ENCODE assay signal across 17 mouse cellular contexts in genomic region chr5:16293825-16294224, GRCm38 (mm10).
DNase-seq lines count a peak whose midpoint lies in the region; ATAC-seq and TF ChIP-seq lines count a peak whose summit lies in the region.
"Had no signal": no experiment of that assay in that cellular context is flagged by ENCODE, and none has a peak within 500 bp of the region (broad histone marks: within the 10 kb centered on the region; RNA-seq: fewer than 3 reads in every experiment).

No protein-coding gene starts in this region.

- no peak for TF ChIP-seq POLR2A in heart, adult 2 months (IDR thresholded peaks at IDR 0.05; ENCODE audit: insufficient read depth, low read depth, low read length)

- 54% methylated on average over 4 of the region's 4 CpGs for WGBS in forebrain, embryonic 11.5 days
- 71% methylated on average over 4 of the region's 4 CpGs for WGBS in forebrain, embryonic 10.5 days
- 45% methylated on average over 4 of the region's 4 CpGs for whole genome bisulfite sequencing in forebrain, embryonic 13.5 days
- 26% methylated on average over 4 of the region's 4 CpGs for WGBS in forebrain, embryonic 16.5 days
- WGBS in heart, adult 2 months = 59% methylated on average over 4 of the region's 4 CpGs

- 0 out of 2 replicates have a peak, but pooled peaks cover 3% of the 10 kb centered on the region for H3K4me1 ChIP-seq in forebrain, embryonic 11.5 days (replicated peaks; ENCODE audit: control insufficient read depth, insufficient read depth, low read length)
- no peaks in the 10 kb centered on the region for H3K4me1 ChIP-seq in forebrain, embryonic 10.5 days
- peaks cover 12% of the 10 kb centered on the region for H3K4me1 ChIP-seq in forebrain, embryonic 13.5 days
- H3K4me1 ChIP-seq in forebrain, embryonic 16.5 days (replicated peaks; ENCODE audit: control insufficient read depth, insufficient read depth, low read length) = peaks cover 7% of the 10 kb centered on the region
- no peaks in the 10 kb centered on the region for H3K4me1 ChIP-seq in heart, adult 2 months (ENCODE audit: control insufficient read depth, insufficient read depth, low read length)
- H3K4me1 ChIP-seq: embryonic facial prominence, embryonic 12.5 days; embryonic facial prominence, embryonic 15.5 days; heart, embryonic 12.5 days; heart, embryonic 15.5 days had no signal

- no peak overlapping the region for H3K9ac ChIP-seq in forebrain, embryonic 11.5 days (ENCODE audit: low read length)
- no peak overlapping the region for H3K9ac ChIP-seq in forebrain, embryonic 13.5 days
- no peak overlapping the region for H3K9ac ChIP-seq in forebrain, embryonic 16.5 days (replicated peaks; ENCODE audit: low read depth, low read length)
- H3K9ac ChIP-seq in heart, adult 2 months (ENCODE audit: low read depth, low read length) = no peak overlapping the region
- H3K9ac ChIP-seq: embryonic facial prominence, embryonic 12.5 days; embryonic facial prominence, embryonic 15.5 days; heart, embryonic 12.5 days; heart, embryonic 15.5 days; hindbrain, embryonic 14.5 days had no signal

- H3K4me2 ChIP-seq in forebrain, embryonic 11.5 days (ENCODE audit: low read depth, low read length, severe bottlenecking) = no peak overlapping the region
- no peak overlapping the region for H3K4me2 ChIP-seq in forebrain, embryonic 13.5 days
- no peak overlapping the region for H3K4me2 ChIP-seq in forebrain, embryonic 16.5 days (ENCODE audit: low read length)
- H3K4me2 ChIP-seq: embryonic facial prominence, embryonic 12.5 days; embryonic facial prominence, embryonic 15.5 days; heart, embryonic 12.5 days; heart, embryonic 15.5 days; hindbrain, embryonic 14.5 days had no signal

- H3K4me3 ChIP-seq in forebrain, embryonic 11.5 days (ENCODE audit: low read depth, low read length) = no peak overlapping the region
- H3K4me3 ChIP-seq in forebrain, embryonic 10.5 days = no peak overlapping the region
- no peak overlapping the region for H3K4me3 ChIP-seq in forebrain, embryonic 13.5 days
- no peak overlapping the region for H3K4me3 ChIP-seq in forebrain, embryonic 16.5 days (replicated peaks; ENCODE audit: low read length)
- H3K4me3 ChIP-seq in heart, adult 2 months = no peak overlapping the region
- H3K4me3 ChIP-seq: embryonic facial prominence, embryonic 12.5 days; embryonic facial prominence, embryonic 15.5 days; gastrocnemius, adult 2 months; heart, embryonic 12.5 days; heart, embryonic 15.5 days had no signal

- no peak for DNase-seq in forebrain, embryonic 11.5 days (ENCODE audit: low spot score)
- no peak for DNase-seq in forebrain, embryonic 10.5 days (ENCODE audit: extremely low spot score, low spot score)
- no peak for DNase-seq in heart, adult 2 months
- no peak for DNase-seq in frontal cortex, postnatal 25 days (ENCODE audit: low spot score in 2 of 2)
- DNase-seq: adrenal gland, adult 8-10 months; adrenal gland, postnatal 25 days; gastrocnemius, adult 2 months; gastrocnemius, postnatal 14 days; heart, adult 11 months had no signal

- no peak overlapping the region for H3K27ac ChIP-seq in forebrain, embryonic 11.5 days (ENCODE audit: low read depth, low read length)
- no peak overlapping the region for H3K27ac ChIP-seq in forebrain, embryonic 10.5 days
- H3K27ac ChIP-seq in forebrain, embryonic 13.5 days = peak overlapping the region; percentile 28
- H3K27ac ChIP-seq in forebrain, embryonic 16.5 days (ENCODE audit: low read length) = peak overlapping the region; percentile 5
- H3K27ac ChIP-seq in heart, adult 2 months = no peak overlapping the region
- H3K27ac ChIP-seq: embryonic facial prominence, embryonic 12.5 days; embryonic facial prominence, embryonic 15.5 days; gastrocnemius, adult 2 months; heart, embryonic 15.5 days; hindbrain, embryonic 14.5 days had no signal

- no peaks in the 10 kb centered on the region for H3K79me2 ChIP-seq in heart, adult 2 months (replicated peaks; ENCODE audit: control insufficient read depth, insufficient read depth, low read length)

- 0 out of 2 replicates have a peak, but pooled peaks have one; percentile 29 for ATAC-seq in forebrain, embryonic 11.5 days (replicated peaks; ENCODE audit: low FRiP score)
- peak; percentile 41; the same call in 1 of the 2 replicates for ATAC-seq in forebrain, embryonic 13.5 days
- peak; percentile 37; the same call in 1 of the 2 replicates for ATAC-seq in forebrain, embryonic 16.5 days
- ATAC-seq: intestine, postnatal 0 days had no signal

- H3K27me3 ChIP-seq in forebrain, embryonic 11.5 days (ENCODE audit: control insufficient read depth, insufficient read depth, low read length) = no peaks in the 10 kb centered on the region
- no peaks in the 10 kb centered on the region for H3K27me3 ChIP-seq in forebrain, embryonic 10.5 days (ENCODE audit: poor library complexity, severe bottlenecking)
- H3K27me3 ChIP-seq in forebrain, embryonic 13.5 days = no peaks in the 10 kb centered on the region
- no peaks in the 10 kb centered on the region for H3K27me3 ChIP-seq in forebrain, embryonic 16.5 days (replicated peaks; ENCODE audit: control insufficient read depth, insufficient read depth, low read length)
- H3K27me3 ChIP-seq in heart, adult 2 months (ENCODE audit: control insufficient read depth, insufficient read depth, low read length) = no peaks in the 10 kb centered on the region
- H3K27me3 ChIP-seq: embryonic facial prominence, embryonic 12.5 days; embryonic facial prominence, embryonic 15.5 days; heart, embryonic 12.5 days; heart, embryonic 15.5 days had no signal

- no peak for TF ChIP-seq EP300 in heart, adult 2 months (IDR thresholded peaks at IDR 0.05; ENCODE audit: insufficient read depth, low read depth, low read length)

- no peaks in the 10 kb centered on the region for H3K9me3 ChIP-seq in forebrain, embryonic 11.5 days (ENCODE audit: control insufficient read depth, low read length)
- H3K9me3 ChIP-seq in forebrain, embryonic 10.5 days = no peaks in the 10 kb centered on the region
- H3K9me3 ChIP-seq in forebrain, embryonic 13.5 days (replicated peaks) = no peaks in the 10 kb centered on the region
- H3K9me3 ChIP-seq in forebrain, embryonic 16.5 days (ENCODE audit: control insufficient read depth, low read length) = no peaks in the 10 kb centered on the region
- H3K9me3 ChIP-seq: embryonic facial prominence, embryonic 12.5 days; embryonic facial prominence, embryonic 15.5 days; heart, embryonic 15.5 days had no signal

- no peaks in the 10 kb centered on the region for H3K36me3 ChIP-seq in forebrain, embryonic 11.5 days (ENCODE audit: control insufficient read depth, insufficient read depth, low read length)
- no peaks in the 10 kb centered on the region for H3K36me3 ChIP-seq in forebrain, embryonic 10.5 days (replicated peaks)
- H3K36me3 ChIP-seq in forebrain, embryonic 13.5 days (ENCODE audit: poor library complexity, severe bottlenecking) = no peaks in the 10 kb centered on the region
- H3K36me3 ChIP-seq in forebrain, embryonic 16.5 days (ENCODE audit: control insufficient read depth, insufficient read depth) = no peaks in the 10 kb centered on the region
- no peaks in the 10 kb centered on the region for H3K36me3 ChIP-seq in heart, adult 2 months (ENCODE audit: control insufficient read depth, insufficient read depth, low read length)
- H3K36me3 ChIP-seq: embryonic facial prominence, embryonic 12.5 days; embryonic facial prominence, embryonic 15.5 days; heart, embryonic 12.5 days; heart, embryonic 15.5 days had no signal

- TF ChIP-seq CTCF in heart, adult 2 months (IDR thresholded peaks at IDR 0.05) = no peak

- intact Hi-C loops in heart, adult 2 months (cut with DNase I) = loop anchor here (5.0 kb wide), 1 partner anchor 457 kb away; no protein-coding TSS in a partner anchor

Comparison
In these comparisons a context has a peak if more than half of its experiments do, and no peak if none do; other contexts are left out.
1. H3K27ac ChIP-seq: peak in forebrain, embryonic 13.5 days (single experiment) and forebrain, embryonic 16.5 days (single experiment); none in forebrain, embryonic 11.5 days (single experiment), forebrain, embryonic 10.5 days (single experiment) and heart, adult 2 months (single experiment).
2. Peak in every context shown above with its lines, with median percentiles within 50 percentile points of each other: ATAC-seq.